Mouse (Mus musculus) spleen, adult 2 months (tissue): ENCODE measurements around the gene Gm20388. TPM values are rescaled to one million over a fixed set of nuclear protein-coding genes. Genes with fewer than 3 reads are reported as not detected.
"Not testable (repeated sequence)": the region's sequence is repeated elsewhere in the genome, so short reads cannot be mapped to it uniquely, and the experiment has no call there.

Source experiments
- DNase-seq, 2 experiments: peaks; one replicate each; pipeline versions ENCODE4 v3.0.0 to v3.0.0-alpha.2; 2012 to 2021; ENCODE audit warnings: low spot score in 2 of 2, low read depth in 1 of 2
- H3K27ac ChIP-seq: fragments of 200-500 bp; 2 replicates; pipeline ENCODE4 v1.5.1; 2012; ENCODE audit warnings: low read length, inconsistent platforms; ENCODE audit not compliant: insufficient read depth
- H3K27me3 ChIP-seq: fragments of 200-500 bp; 2 replicates; pipeline ENCODE4 v1.6.1; 2012; ENCODE audit warnings: mild to moderate bottlenecking, moderate library complexity, low read length, inconsistent platforms; ENCODE audit not compliant: control insufficient read depth, insufficient read depth
- H3K36me3 ChIP-seq: fragments of 200-500 bp; 2 replicates; pipeline ENCODE4 v1.6.1; 2012; ENCODE audit warnings: mild to moderate bottlenecking, low read length, inconsistent platforms; ENCODE audit not compliant: control insufficient read depth, insufficient read depth
- H3K4me1 ChIP-seq: fragments of 200-500 bp; 2 replicates; pipeline ENCODE4 v1.6.1; 2011; ENCODE audit warnings: inconsistent platforms; ENCODE audit not compliant: control insufficient read depth, insufficient read depth, insufficient read length
- H3K4me3 ChIP-seq: fragments of 200-500 bp; 2 replicates; pipeline ENCODE4 v1.5.1; 2011; ENCODE audit warnings: mild to moderate bottlenecking, inconsistent platforms; ENCODE audit not compliant: insufficient read depth, insufficient read length; ENCODE audit errors: extremely low read depth
- CTCF ChIP-seq: fragments of 200-500 bp; IDR thresholded peaks from 2 replicates; pipeline ENCODE4 v1.5.1; 2011; ENCODE audit warnings: mild to moderate bottlenecking, inconsistent platforms; ENCODE audit not compliant: insufficient read depth, insufficient read length, insufficient replicate concordance; ENCODE audit errors: extremely low read depth
- POLR2A ChIP-seq: fragments of 200-500 bp; IDR thresholded peaks from 2 replicates; pipeline ENCODE4 v1.6.1; 2011; ENCODE audit warnings: low read depth, low read length, inconsistent platforms
- WGBS: fragments of 180-500 bp; shearing (Covaris S2); methylation state at CpG from one replicate; pipeline ENCODE4 v1.1.7; 2018; 5-methylcytosine and 5-hydroxymethylcytosine counted together
- polyA plus RNA-seq: library from polyadenylated mRNA; depleted of rRNA; stranded (reverse); fragments of >200 nt; gene quantifications from 2 replicates; pipeline ENCODE4 v1.2.3, GENCODE M21; 2012

Gene Gm20388
- polyA plus RNA-seq, 1 experiment, result 26.1 TPM

DNA sequence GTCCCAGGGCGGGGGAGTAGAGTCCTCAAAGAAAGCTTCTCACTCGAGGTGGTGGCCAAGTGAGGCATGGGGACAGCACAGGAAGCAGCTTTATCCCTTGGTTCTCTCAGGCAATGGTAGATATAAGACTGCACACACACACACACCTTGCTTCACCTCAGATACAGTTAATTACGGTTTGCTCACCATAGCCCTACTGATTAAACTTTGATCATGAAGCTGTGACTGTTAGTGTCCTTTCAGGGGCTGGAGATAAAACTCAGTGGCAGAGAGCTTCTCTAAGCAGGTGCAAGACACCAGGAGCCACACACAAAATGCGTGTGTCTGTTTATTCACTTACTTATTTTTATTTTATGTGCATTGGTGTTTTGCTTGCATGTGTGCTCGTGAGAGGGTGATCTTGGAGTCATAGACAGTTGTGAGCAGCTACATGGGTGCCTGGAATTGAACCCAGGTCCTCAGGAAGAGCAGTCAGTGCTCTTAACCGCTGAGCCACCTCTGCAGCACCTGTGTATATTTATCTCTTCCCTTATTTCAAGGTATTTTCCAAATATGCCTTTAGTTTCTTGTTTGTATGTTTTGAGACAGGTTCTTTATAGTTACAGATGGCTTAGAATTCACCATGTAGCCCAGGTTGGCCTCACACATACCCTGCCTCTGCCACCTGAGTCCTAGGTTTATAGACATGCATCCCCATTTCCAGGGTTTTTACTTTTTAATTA is 3897.4 kb downstream of the Gm20388 start:
- 61% methylated on average over 6 of the region's 6 CpGs for WGBS
- TF ChIP-seq POLR2A (no peak), CTCF (no peak)
- H3K27ac ChIP-seq, result no peak overlapping the region
- H3K4me1 ChIP-seq, result no peaks in the 10 kb centered on the region
- DNase-seq, result no peak
- H3K27me3 ChIP-seq, result no peaks in the 10 kb centered on the region; the same call in 1 of the 2 replicates
- no peak overlapping the region for H3K4me3 ChIP-seq
- no peaks in the 10 kb centered on the region for H3K36me3 ChIP-seq

DNA sequence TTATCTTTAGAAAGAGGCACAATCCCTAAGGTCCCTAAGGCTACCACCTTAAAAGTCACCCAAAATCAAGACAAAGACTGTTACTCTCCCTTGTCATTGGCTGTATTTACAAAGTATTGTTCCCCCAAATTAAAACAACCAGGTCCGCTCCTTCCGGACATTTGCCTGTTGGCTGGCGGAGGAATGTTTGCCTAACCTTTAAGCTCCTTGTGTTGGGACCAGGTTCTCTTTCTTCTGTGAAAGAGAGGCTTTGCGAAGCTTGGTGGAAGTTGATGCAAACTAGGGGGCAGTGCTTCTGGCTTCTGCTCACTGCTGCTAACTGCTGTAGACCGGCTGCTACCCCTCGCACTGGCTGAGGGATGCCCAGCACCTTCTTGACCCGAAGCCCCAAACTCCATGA is 3898.0 kb downstream of the Gm20388 start:
- 94% methylated on average over 7 of the region's 7 CpGs for WGBS
- Histone ChIP-seq H3K4me3 (no peak overlapping the region), H3K27ac (no peak overlapping the region), H3K36me3 (no peaks in the 10 kb centered on the region), H3K4me1 (no peaks in the 10 kb centered on the region), H3K27me3 (no peaks in the 10 kb centered on the region; the same call in 1 of the 2 replicates)
- no peak for DNase-seq
- TF ChIP-seq POLR2A (no peak), CTCF (no peak)

- H3K27ac ChIP-seq, H3K4me1 ChIP-seq, H3K27me3 ChIP-seq, H3K4me3 ChIP-seq, DNase-seq, H3K36me3 ChIP-seq: not testable (repeated sequence)
- 92% methylated on average over 4 of the region's 4 CpGs for WGBS
Measured at GRCm38 (mm10) chr8:123809342-123809741, 3898.7 kb downstream of the Gm20388 start.

- 84% methylated on average over 5 of the region's 5 CpGs for WGBS
- H3K4me3 ChIP-seq, result no peak overlapping the region
- H3K36me3 ChIP-seq, result no peaks in the 10 kb centered on the region
- H3K27me3 ChIP-seq, result no peaks in the 10 kb centered on the region
- H3K4me1 ChIP-seq, result no peaks in the 10 kb centered on the region
- no peak overlapping the region for H3K27ac ChIP-seq
- DNase-seq, result no peak
- TF ChIP-seq CTCF (no peak), POLR2A (no peak)
Measured at GRCm38 (mm10) chr8:123812227-123812626, 3901.6 kb downstream of the Gm20388 start.

DNA sequence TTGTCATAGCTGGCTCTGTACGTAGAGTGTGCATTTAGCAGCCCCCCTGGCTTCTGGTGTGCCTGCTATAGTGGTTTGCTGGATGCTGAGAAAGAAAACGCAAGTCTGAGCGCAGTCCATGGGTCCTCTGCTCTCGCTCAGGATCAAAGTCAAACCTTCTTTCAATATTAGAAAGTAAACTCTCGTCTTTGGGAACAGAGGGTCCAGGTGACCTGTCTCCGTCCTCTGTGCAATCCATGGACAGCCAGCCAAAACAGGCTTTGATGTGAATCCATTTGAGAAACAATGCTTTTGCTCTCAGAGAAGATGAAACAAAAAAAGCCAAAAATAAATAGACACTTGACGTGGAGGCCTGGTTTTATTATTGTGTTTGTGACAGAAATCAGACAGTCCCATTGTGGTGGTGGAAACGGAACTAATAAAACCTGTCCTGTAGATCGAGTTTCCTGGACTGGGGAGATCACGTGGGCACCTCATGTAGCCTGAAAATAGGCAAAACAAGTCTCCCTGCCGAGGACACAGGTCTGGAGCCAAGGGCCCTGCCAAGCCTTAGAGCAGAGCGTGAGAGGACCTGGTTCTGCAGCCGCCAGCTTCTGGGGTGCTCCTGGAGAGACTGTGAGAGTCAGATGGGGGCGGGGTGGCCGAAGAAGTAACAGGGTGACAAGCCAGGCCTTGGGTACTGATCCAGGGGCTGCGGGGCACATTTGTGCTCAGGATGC is 3902.7 kb downstream of the Gm20388 start:
- Histone ChIP-seq H3K4me3 (no peak overlapping the region), H3K36me3 (no peaks in the 10 kb centered on the region), H3K27me3 (no peaks in the 10 kb centered on the region), H3K4me1 (no peaks in the 10 kb centered on the region), H3K27ac (no peak overlapping the region)
- TF ChIP-seq CTCF (no peak), POLR2A (no peak)
- 69% methylated on average over 16 of the region's 16 CpGs for WGBS
- DNase-seq, result no peak

- Histone ChIP-seq H3K4me3 (no peak overlapping the region), H3K36me3 (no peaks in the 10 kb centered on the region), H3K4me1 (no peaks in the 10 kb centered on the region), H3K27ac (no peak overlapping the region), H3K27me3 (no peaks in the 10 kb centered on the region)
- no peak for DNase-seq
- 82% methylated on average over 4 of the region's 4 CpGs for WGBS
- TF ChIP-seq POLR2A (no peak), CTCF (no peak)
Measured at GRCm38 (mm10) chr8:123813892-123814266, 3903.2 kb downstream of the Gm20388 start.

- Histone ChIP-seq H3K27ac (no peak overlapping the region), H3K36me3 (no peaks in the 10 kb centered on the region), H3K4me3 (no peak overlapping the region), H3K27me3 (no peaks in the 10 kb centered on the region), H3K4me1 (no peaks in the 10 kb centered on the region)
- 95% methylated on average over 11 of the region's 11 CpGs for WGBS
- TF ChIP-seq POLR2A, result no peak
- no peak for TF ChIP-seq CTCF
- DNase-seq, result no peak
Measured at GRCm38 (mm10) chr8:123815325-123815724, 3904.7 kb downstream of the Gm20388 start.
